Mouse (Mus musculus): Measurements from ENCODE around the gene Ccz1.

- TF ChIP-seq CTCF (IDR thresholded peaks at IDR 0.05; ENCODE audit: low read depth) (no peak), EP300 (IDR thresholded peaks at IDR 0.05; ENCODE audit: low read depth) (no peak)
These were observed 73.1 kb downstream of the Ccz1 start for GRCm38 (mm10) chr5:143941588-143941987.
